Mouse (Mus musculus): ENCODE results near the gene BC005537. TPM values are rescaled to one million over a fixed set of nuclear protein-coding genes. Genes with fewer than 3 reads are reported as not detected.
A peak's percentile ranks its signal among the peaks of the same experiment; 100 is the strongest.
"Not testable (repeated sequence)": the region's sequence is repeated elsewhere in the genome, so short reads cannot be mapped to it uniquely, and the experiment has no call there.

The BC005537 gene
- polyA plus RNA-seq, 1 experiment from 2014 or later, result 20.7 TPM

- H3K27me3 ChIP-seq (replicated peaks; ENCODE audit: control insufficient read depth, insufficient read depth, low read length), result no peaks in the 10 kb centered on the region
Measured at GRCm38 (mm10) chr13:24831353-24832130, 30.1 kb downstream of the BC005537 start, which contains the start of the genes Acot13 and Tdp2. Acot13 (minus strand) TSS chr13:24831540. Tdp2 (plus strand) TSS chr13:24831679.

GRCm38 (mm10) chr13:24832131-24832810 is 30.8 kb downstream of the BC005537 start:
- ATAC-seq, result peak; percentile 37
- 2% methylated on average over 21 of the region's 21 CpGs for WGBS

More at GRCm38 (mm10) chr13:24831353-24832130, 30.1 kb downstream of the BC005537 start, which contains the start of the genes Acot13 and Tdp2:
- Histone ChIP-seq H3K27ac (ENCODE audit: low read depth, low read length) (peak within 1 kb of the TSS; percentile 87), H3K9ac (ENCODE audit: low read depth, low read length) (peak within 1 kb of the TSS; percentile 92), H3K4me2 (ENCODE audit: low read length) (peak within 1 kb of the TSS; percentile 78), H3K36me3 (ENCODE audit: control insufficient read depth, insufficient read depth, low read length) (no peaks in the 10 kb centered on the region), H3K4me3 (ENCODE audit: low read length) (peak within 1 kb of the TSS; percentile 96), H3K9me3 (ENCODE audit: control insufficient read depth, low read length) (no peaks in the 10 kb centered on the region), H3K4me1 (ENCODE audit: control insufficient read depth, insufficient read depth, low read depth, low read length) (peaks cover 20% of the 10 kb centered on the region)
- WGBS, result under 1% methylated on average over 74 of the region's 90 CpGs
- ATAC-seq, result peak; percentile 98

GRCm38 (mm10) chr13:24832811-24833155 is 31.3 kb downstream of the BC005537 start:
- peak overlapping the region; percentile 78 for H3K4me2 ChIP-seq (ENCODE audit: low read length)
- H3K4me3 ChIP-seq (ENCODE audit: low read length), result peak overlapping the region; percentile 96
- no peaks in the 10 kb centered on the region for H3K9me3 ChIP-seq (ENCODE audit: control insufficient read depth, low read length)
- no peak overlapping the region for H3K27ac ChIP-seq (ENCODE audit: low read depth, low read length)
- ATAC-seq, result no peak
- peaks cover 20% of the 10 kb centered on the region for H3K4me1 ChIP-seq (ENCODE audit: control insufficient read depth, insufficient read depth, low read depth, low read length)
- WGBS, result 51% methylated on average over 2 of the region's 2 CpGs
- peak overlapping the region; percentile 92 for H3K9ac ChIP-seq (ENCODE audit: low read depth, low read length)
- H3K27me3 ChIP-seq (replicated peaks; ENCODE audit: control insufficient read depth, insufficient read depth, low read length), result no peaks in the 10 kb centered on the region
- H3K36me3 ChIP-seq (ENCODE audit: control insufficient read depth, insufficient read depth, low read length), result no peaks in the 10 kb centered on the region

More at GRCm38 (mm10) chr13:24832131-24832810, 30.8 kb downstream of the BC005537 start:
- H3K9me3 ChIP-seq (ENCODE audit: control insufficient read depth, low read length), result no peaks in the 10 kb centered on the region
- no peaks in the 10 kb centered on the region for H3K36me3 ChIP-seq (ENCODE audit: control insufficient read depth, insufficient read depth, low read length)
- H3K9ac ChIP-seq (ENCODE audit: low read depth, low read length), result peak overlapping the region; percentile 92
- peak overlapping the region; percentile 78 for H3K4me2 ChIP-seq (ENCODE audit: low read length)
- H3K27me3 ChIP-seq (replicated peaks; ENCODE audit: control insufficient read depth, insufficient read depth, low read length), result no peaks in the 10 kb centered on the region
- H3K4me1 ChIP-seq (ENCODE audit: control insufficient read depth, insufficient read depth, low read depth, low read length), result peaks cover 20% of the 10 kb centered on the region
- peak overlapping the region; percentile 87 for H3K27ac ChIP-seq (ENCODE audit: low read depth, low read length)
- peak overlapping the region; percentile 96 for H3K4me3 ChIP-seq (ENCODE audit: low read length)

GRCm38 (mm10) chr13:24837765-24838164 is 36.3 kb downstream of the BC005537 start:
- not testable (repeated sequence) for ATAC-seq; H3K27ac ChIP-seq (ENCODE audit: low read depth, low read length); H3K9me3 ChIP-seq (ENCODE audit: control insufficient read depth, low read length); H3K4me3 ChIP-seq (ENCODE audit: low read length); H3K4me2 ChIP-seq (ENCODE audit: low read length); H3K36me3 ChIP-seq (ENCODE audit: control insufficient read depth, insufficient read depth, low read length); H3K27me3 ChIP-seq (replicated peaks; ENCODE audit: control insufficient read depth, insufficient read depth, low read length); H3K9ac ChIP-seq (ENCODE audit: low read depth, low read length)
- 94% methylated on average over 8 of the region's 8 CpGs for WGBS
- H3K4me1 ChIP-seq (ENCODE audit: control insufficient read depth, insufficient read depth, low read depth, low read length), result peaks cover 11% of the 10 kb centered on the region

GRCm38 (mm10) chr13:24839831-24840230 is 38.4 kb downstream of the BC005537 start:
- no peak overlapping the region for H3K4me2 ChIP-seq (ENCODE audit: low read length)
- H3K4me1 ChIP-seq (ENCODE audit: control insufficient read depth, insufficient read depth, low read depth, low read length), result no peaks in the 10 kb centered on the region; the same call in 1 of the 2 replicates
- 85% methylated on average over 3 of the region's 3 CpGs for WGBS
- no peak overlapping the region for H3K9ac ChIP-seq (ENCODE audit: low read depth, low read length)
- no peaks in the 10 kb centered on the region for H3K9me3 ChIP-seq (ENCODE audit: control insufficient read depth, low read length)
- no peak overlapping the region for H3K4me3 ChIP-seq (ENCODE audit: low read length)
- no peak overlapping the region for H3K27ac ChIP-seq (ENCODE audit: low read depth, low read length)
- H3K27me3 ChIP-seq (replicated peaks; ENCODE audit: control insufficient read depth, insufficient read depth, low read length), result no peaks in the 10 kb centered on the region
- no peaks in the 10 kb centered on the region for H3K36me3 ChIP-seq (ENCODE audit: control insufficient read depth, insufficient read depth, low read length)
- no peak for ATAC-seq

GRCm38 (mm10) chr13:24841702-24842101 is 40.2 kb downstream of the BC005537 start:
- no peaks in the 10 kb centered on the region for H3K9me3 ChIP-seq (ENCODE audit: control insufficient read depth, low read length)
- no peak overlapping the region for H3K4me3 ChIP-seq (ENCODE audit: low read length)
- no peak overlapping the region for H3K9ac ChIP-seq (ENCODE audit: low read depth, low read length)
- no peak overlapping the region for H3K27ac ChIP-seq (ENCODE audit: low read depth, low read length)
- no peak for ATAC-seq
- 93% methylated on average over 3 of the region's 3 CpGs for WGBS
- peaks cover 3% of the 10 kb centered on the region; the same call in 1 of the 2 replicates for H3K4me1 ChIP-seq (ENCODE audit: control insufficient read depth, insufficient read depth, low read depth, low read length)
- H3K36me3 ChIP-seq (ENCODE audit: control insufficient read depth, insufficient read depth, low read length), result no peaks in the 10 kb centered on the region
- H3K27me3 ChIP-seq (replicated peaks; ENCODE audit: control insufficient read depth, insufficient read depth, low read length), result no peaks in the 10 kb centered on the region
- H3K4me2 ChIP-seq (ENCODE audit: low read length), result no peak overlapping the region

GRCm38 (mm10) chr13:24844983-24845955 is 43.8 kb downstream of the BC005537 start, which contains the start of gene D130043K22Rik:
D130043K22Rik (plus strand) TSS chr13:24845135.
- ATAC-seq, result peak; percentile 96
- H3K36me3 ChIP-seq (ENCODE audit: control insufficient read depth, insufficient read depth, low read length), result no peaks in the 10 kb centered on the region
- peak within 1 kb of the TSS; percentile 61 for H3K4me2 ChIP-seq (ENCODE audit: low read length)
- peak within 1 kb of the TSS; percentile 54 for H3K9ac ChIP-seq (ENCODE audit: low read depth, low read length)
- 10% methylated on average over 40 of the region's 40 CpGs for WGBS
- no peaks in the 10 kb centered on the region for H3K9me3 ChIP-seq (ENCODE audit: control insufficient read depth, low read length)
- H3K4me1 ChIP-seq (ENCODE audit: control insufficient read depth, insufficient read depth, low read depth, low read length), result peaks cover 3% of the 10 kb centered on the region; the same call in 1 of the 2 replicates
- no peaks in the 10 kb centered on the region for H3K27me3 ChIP-seq (replicated peaks; ENCODE audit: control insufficient read depth, insufficient read depth, low read length)
- peak within 1 kb of the TSS; percentile 1; the same call in 1 of the 2 replicates for H3K27ac ChIP-seq (ENCODE audit: low read depth, low read length)
- peak within 1 kb of the TSS; percentile 45 for H3K4me3 ChIP-seq (ENCODE audit: low read length)

- no peak for ATAC-seq
- Histone ChIP-seq H3K4me3 (ENCODE audit: low read length) (no peak overlapping the region), H3K27me3 (replicated peaks; ENCODE audit: control insufficient read depth, insufficient read depth, low read length) (no peaks in the 10 kb centered on the region), H3K4me2 (ENCODE audit: low read length) (no peak overlapping the region), H3K27ac (ENCODE audit: low read depth, low read length) (no peak overlapping the region), H3K9me3 (ENCODE audit: control insufficient read depth, low read length) (no peaks in the 10 kb centered on the region), H3K36me3 (ENCODE audit: control insufficient read depth, insufficient read depth, low read length) (no peaks in the 10 kb centered on the region), H3K9ac (ENCODE audit: low read depth, low read length) (no peak overlapping the region), H3K4me1 (ENCODE audit: control insufficient read depth, insufficient read depth, low read depth, low read length) (peaks cover 3% of the 10 kb centered on the region; the same call in 1 of the 2 replicates)
- WGBS, result 79% methylated on average over 4 of the region's 4 CpGs
Measured at GRCm38 (mm10) chr13:24849318-24849717, 47.9 kb downstream of the BC005537 start.
